Mouse (Mus musculus): ENCODE measurements around the gene Wnk4. TPM values are rescaled to one million over a fixed set of nuclear protein-coding genes. Genes with fewer than 3 reads are reported as not detected.
A peak's percentile ranks its signal among the peaks of the same experiment; 100 is the strongest.

Gene Wnk4
- polyA plus RNA-seq, 1 experiment from 2014 or later: 4.1 TPM

DNA sequence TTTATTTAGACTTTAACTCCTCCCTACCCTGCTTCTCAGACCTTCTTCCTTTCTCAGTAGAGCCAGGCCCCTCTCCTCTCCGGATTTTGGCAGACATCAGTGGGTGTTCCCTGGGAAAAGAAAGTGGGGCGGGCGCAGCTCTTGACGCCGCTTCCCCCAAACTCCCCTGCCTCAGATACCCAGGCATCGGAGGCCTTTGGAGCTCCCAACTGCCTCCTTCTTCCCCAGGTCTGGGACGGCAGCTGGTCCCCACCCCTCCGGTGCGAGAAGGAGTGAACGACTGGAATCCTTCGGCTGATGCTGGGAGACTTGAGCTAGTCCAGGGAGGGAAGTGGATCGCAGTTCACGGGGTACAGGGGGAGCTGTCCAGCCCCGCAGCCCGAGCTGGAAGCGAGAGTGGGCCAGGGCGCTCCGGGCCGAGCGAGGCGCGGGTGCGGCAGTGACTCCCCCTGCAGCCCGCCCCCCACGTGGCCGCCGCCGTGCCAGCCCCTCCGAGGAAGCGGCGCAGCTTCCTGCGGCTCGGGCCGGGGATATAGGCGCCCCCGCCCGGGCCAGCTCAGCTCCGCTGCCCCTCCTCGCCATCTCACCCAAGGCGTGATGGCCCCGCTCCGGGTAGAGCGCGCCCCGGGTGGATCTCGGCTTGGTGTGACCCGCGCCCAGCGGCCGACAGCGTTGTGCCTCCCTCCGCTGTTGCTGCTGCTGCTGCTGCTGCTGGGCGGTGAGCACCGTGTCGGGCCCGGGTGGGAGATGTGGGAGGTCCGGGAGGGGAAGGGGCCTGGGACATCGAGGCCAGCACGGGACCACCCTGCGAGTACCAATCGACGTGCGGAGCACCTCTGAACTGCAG, 14.3 kb upstream of the Wnk4 start, which contains the start of gene Ramp2:
Gene Ramp2, plus strand, starts transcription at position 174 of the 847 bp plus-strand sequence.
- WGBS: 1% methylated on average over 63 of the region's 63 CpGs
- ATAC-seq (replicated peaks; ENCODE audit: insufficient number of reproducible peaks, insufficient read depth, low FRiP score, low read depth): peak; percentile 75
- peak within 1 kb of the TSS; percentile 91 for H3K27ac ChIP-seq

DNA sequence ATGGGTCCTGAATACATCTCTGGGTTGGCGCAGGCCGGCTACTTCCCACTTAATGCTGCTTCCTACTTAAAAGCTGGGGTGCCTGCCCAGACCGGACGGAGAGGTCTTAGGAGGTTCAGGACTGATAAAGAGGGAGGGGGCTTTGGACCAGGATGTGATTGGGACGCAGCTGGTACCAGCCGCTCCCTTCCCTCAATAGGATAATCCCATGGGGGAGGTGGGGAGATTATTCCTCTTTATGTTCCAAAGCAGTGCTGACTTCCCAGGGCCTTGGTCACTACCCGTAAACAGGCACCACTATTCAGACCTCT, 13.7 kb upstream of the Wnk4 start:
- no peaks in the 10 kb centered on the region for H3K9me3 ChIP-seq (replicated peaks)
- WGBS: 9% methylated on average over 7 of the region's 7 CpGs
- H3K4me2 ChIP-seq: peak overlapping the region; percentile 96
- H3K36me3 ChIP-seq: no peaks in the 10 kb centered on the region
- ATAC-seq (replicated peaks; ENCODE audit: insufficient number of reproducible peaks, insufficient read depth, low FRiP score, low read depth): no peak; the same call in 1 of the 2 replicates
- peaks cover 42% of the 10 kb centered on the region for H3K27me3 ChIP-seq
- H3K27ac ChIP-seq: peak overlapping the region; percentile 91
- peak overlapping the region; percentile 81 for H3K9ac ChIP-seq
- peak overlapping the region; percentile 76 for H3K4me3 ChIP-seq
- H3K4me1 ChIP-seq (replicated peaks): peaks cover 17% of the 10 kb centered on the region

More for the DNA sequence above, 14.3 kb upstream of the Wnk4 start, which contains the start of gene Ramp2:
- H3K9me3 ChIP-seq (replicated peaks): no peaks in the 10 kb centered on the region
- peak within 1 kb of the TSS; percentile 81 for H3K9ac ChIP-seq
- H3K4me2 ChIP-seq: peak within 1 kb of the TSS; percentile 96
- peaks cover 17% of the 10 kb centered on the region for H3K4me1 ChIP-seq (replicated peaks)
- peak within 1 kb of the TSS; percentile 76 for H3K4me3 ChIP-seq
- no peaks in the 10 kb centered on the region for H3K36me3 ChIP-seq
- peaks cover 42% of the 10 kb centered on the region for H3K27me3 ChIP-seq

GRCm38 (mm10) chr11:101247521-101248030, 12.8 kb upstream of the Wnk4 start:
- Histone ChIP-seq H3K9ac (peak overlapping the region; percentile 81), H3K9me3 (replicated peaks) (no peaks in the 10 kb centered on the region), H3K36me3 (no peaks in the 10 kb centered on the region), H3K4me2 (peak overlapping the region; percentile 96), H3K4me3 (peak overlapping the region; percentile 76), H3K4me1 (replicated peaks) (peaks cover 20% of the 10 kb centered on the region), H3K27me3 (peaks cover 42% of the 10 kb centered on the region), H3K27ac (peak overlapping the region; percentile 91)
- no peak for ATAC-seq (replicated peaks; ENCODE audit: insufficient number of reproducible peaks, insufficient read depth, low FRiP score, low read depth)
- WGBS: 73% methylated on average over 6 of the region's 6 CpGs

DNA sequence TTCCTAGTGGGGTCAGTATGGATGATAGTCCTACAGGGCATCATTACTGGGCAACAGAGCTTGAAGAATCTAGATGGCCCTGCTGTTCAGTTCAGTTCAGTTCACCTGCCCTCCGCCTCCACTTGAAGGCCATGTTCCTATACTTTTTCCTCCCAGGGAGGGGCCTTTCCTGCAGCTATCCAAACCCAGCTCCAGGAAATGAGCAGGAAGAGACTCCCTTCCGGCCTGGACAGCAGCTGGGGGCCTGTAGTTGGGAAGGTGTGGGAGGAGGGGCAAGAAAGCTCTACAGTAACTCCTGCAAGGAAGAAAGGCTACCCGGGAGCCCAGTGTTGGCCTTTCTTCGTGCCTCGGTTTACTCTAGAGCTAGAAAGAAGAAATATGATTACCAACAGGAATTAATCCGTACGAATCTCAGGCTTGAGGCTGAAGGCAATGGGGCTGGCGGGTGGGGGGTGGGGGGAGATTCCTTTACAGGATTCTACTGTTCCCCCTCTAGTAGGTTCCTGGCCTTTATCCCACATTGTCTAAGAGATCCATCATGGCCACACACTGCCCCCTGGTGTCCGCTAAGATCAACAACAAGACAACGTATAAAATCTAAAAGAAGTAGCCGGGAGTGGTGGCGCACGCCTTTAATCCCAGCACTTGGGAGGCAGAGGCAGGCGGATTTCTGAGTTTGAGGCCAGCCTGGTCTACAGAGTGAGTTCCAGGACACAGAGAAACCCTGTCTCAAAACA, 11.9 kb upstream of the Wnk4 start:
- ATAC-seq (replicated peaks; ENCODE audit: insufficient number of reproducible peaks, insufficient read depth, low FRiP score, low read depth): peak; percentile 55; the same call in 1 of the 2 replicates
- H3K36me3 ChIP-seq: no peaks in the 10 kb centered on the region
- H3K9ac ChIP-seq: peak overlapping the region; percentile 4; the same call in 1 of the 2 replicates
- peak overlapping the region; percentile 76 for H3K4me3 ChIP-seq
- peaks cover 42% of the 10 kb centered on the region for H3K27me3 ChIP-seq
- WGBS: 27% methylated on average over 14 of the region's 14 CpGs
- H3K9me3 ChIP-seq (replicated peaks): no peaks in the 10 kb centered on the region
- peak overlapping the region; percentile 91 for H3K27ac ChIP-seq
- H3K4me1 ChIP-seq (replicated peaks): peaks cover 25% of the 10 kb centered on the region
- H3K4me2 ChIP-seq: peak overlapping the region; percentile 96

DNA sequence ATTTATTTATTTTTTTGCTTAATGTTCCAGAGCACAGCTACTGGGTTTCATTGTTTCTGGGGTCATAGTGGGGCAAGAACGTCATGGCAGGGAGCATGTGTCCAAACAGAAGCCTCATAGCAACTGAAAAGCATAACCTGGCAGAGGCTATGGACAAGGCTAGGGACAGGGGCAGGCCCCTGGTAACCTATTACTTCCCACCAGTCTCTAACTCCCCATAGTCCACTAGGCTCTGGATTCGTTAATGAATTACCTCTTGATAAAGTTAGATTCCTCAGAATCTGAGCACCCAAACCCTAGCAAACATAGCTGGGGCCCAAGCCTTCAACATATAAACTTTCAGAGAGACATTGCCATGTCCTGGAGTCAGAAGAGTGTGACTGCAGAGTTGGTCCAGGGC, 9.3 kb upstream of the Wnk4 start:
- peaks cover 22% of the 10 kb centered on the region for H3K27me3 ChIP-seq
- H3K27ac ChIP-seq: no peak overlapping the region
- ATAC-seq (replicated peaks; ENCODE audit: insufficient number of reproducible peaks, insufficient read depth, low FRiP score, low read depth): no peak
- peaks cover 28% of the 10 kb centered on the region for H3K4me1 ChIP-seq (replicated peaks)
- no peak overlapping the region for H3K4me2 ChIP-seq
- H3K9me3 ChIP-seq (replicated peaks): no peaks in the 10 kb centered on the region
- H3K36me3 ChIP-seq: no peaks in the 10 kb centered on the region
- no peak overlapping the region for H3K9ac ChIP-seq
- 69% methylated on average over 2 of the region's 2 CpGs for WGBS
- H3K4me3 ChIP-seq: no peak overlapping the region

GRCm38 (mm10) chr11:101252941-101253340, 7.4 kb upstream of the Wnk4 start:
- Histone ChIP-seq H3K27me3 (peaks cover 3% of the 10 kb centered on the region), H3K4me3 (peak overlapping the region; percentile 74), H3K4me2 (peak overlapping the region; percentile 87), H3K9ac (peak overlapping the region; percentile 82), H3K4me1 (replicated peaks) (peaks cover 30% of the 10 kb centered on the region), H3K36me3 (0 out of 2 replicates have a peak, but pooled peaks cover 1% of the 10 kb centered on the region), H3K9me3 (replicated peaks) (no peaks in the 10 kb centered on the region), H3K27ac (peak overlapping the region; percentile 91)
- ATAC-seq (replicated peaks; ENCODE audit: insufficient number of reproducible peaks, insufficient read depth, low FRiP score, low read depth): no peak
- WGBS: 8% methylated on average over 7 of the region's 7 CpGs

DNA sequence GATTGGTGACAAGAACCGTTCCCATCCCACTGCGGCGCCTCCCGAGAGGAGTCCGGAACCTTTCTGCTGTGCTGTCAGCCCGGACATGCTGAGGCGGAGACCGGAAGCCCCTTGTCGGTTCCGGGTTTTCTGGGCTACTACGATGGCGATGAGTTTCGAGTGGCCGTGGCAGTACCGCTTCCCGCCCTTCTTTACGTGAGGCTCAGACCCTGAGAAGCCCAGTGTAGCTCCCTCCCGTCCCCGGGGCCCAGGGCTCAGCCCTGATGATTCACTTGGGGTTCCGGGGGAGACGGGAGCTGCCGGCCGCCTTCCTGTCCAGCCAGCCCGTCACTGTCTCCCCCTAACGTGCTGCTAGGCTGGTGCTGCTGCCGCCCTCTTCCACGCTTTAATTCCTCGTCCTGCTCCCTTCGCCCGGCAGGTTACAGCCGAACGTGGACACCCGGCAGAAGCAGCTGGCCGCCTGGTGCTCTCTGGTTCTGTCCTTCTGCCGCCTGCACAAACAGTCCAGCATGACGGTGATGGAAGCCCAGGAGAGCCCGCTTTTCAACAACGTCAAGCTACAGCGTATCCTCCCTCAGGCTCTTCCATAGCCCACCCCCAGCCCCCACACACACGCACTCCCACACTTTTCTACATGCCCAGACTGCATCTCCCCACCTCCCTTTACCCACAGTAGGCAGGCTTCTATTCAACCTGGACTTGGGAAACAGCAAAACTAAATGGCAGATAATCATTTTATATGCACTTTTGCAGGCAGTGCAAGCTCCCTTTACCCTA, 6.6 kb upstream of the Wnk4 start, which contains the start of gene Vps25:
Gene Vps25, plus strand, starts transcription at position 95 of the 777 bp plus-strand sequence.
- Histone ChIP-seq H3K27ac (peak within 1 kb of the TSS; percentile 91), H3K9me3 (replicated peaks) (no peaks in the 10 kb centered on the region), H3K27me3 (no peaks in the 10 kb centered on the region), H3K9ac (peak within 1 kb of the TSS; percentile 82), H3K4me1 (replicated peaks) (peaks cover 38% of the 10 kb centered on the region), H3K36me3 (0 out of 2 replicates have a peak, but pooled peaks cover 4% of the 10 kb centered on the region), H3K4me3 (peak within 1 kb of the TSS; percentile 74), H3K4me2 (peak within 1 kb of the TSS; percentile 87)
- under 1% methylated on average over 40 of the region's 40 CpGs for WGBS
- peak; percentile 71 for ATAC-seq (replicated peaks; ENCODE audit: insufficient number of reproducible peaks, insufficient read depth, low FRiP score, low read depth)

- H3K4me1 ChIP-seq (replicated peaks): peaks cover 60% of the 10 kb centered on the region
- WGBS: 51% methylated on average over 13 of the region's 13 CpGs
- no peak overlapping the region for H3K4me3 ChIP-seq
- no peaks in the 10 kb centered on the region for H3K9me3 ChIP-seq (replicated peaks)
- no peaks in the 10 kb centered on the region for H3K27me3 ChIP-seq
- no peak overlapping the region; the same call in 1 of the 2 replicates for H3K4me2 ChIP-seq
- no peak overlapping the region for H3K9ac ChIP-seq
- no peak for ATAC-seq (replicated peaks; ENCODE audit: insufficient number of reproducible peaks, insufficient read depth, low FRiP score, low read depth)
- 0 out of 2 replicates have a peak, but pooled peaks cover 4% of the 10 kb centered on the region for H3K36me3 ChIP-seq
- H3K27ac ChIP-seq: peak overlapping the region; percentile 77
Observed at GRCm38 (mm10) chr11:101255826-101256775, 4.3 kb upstream of the Wnk4 start.

- H3K4me1 ChIP-seq (replicated peaks): peaks cover 74% of the 10 kb centered on the region
- peak overlapping the region; percentile 97 for H3K4me2 ChIP-seq
- peaks cover 25% of the 10 kb centered on the region for H3K27me3 ChIP-seq
- WGBS: 13% methylated on average over 6 of the region's 6 CpGs
- H3K36me3 ChIP-seq: 0 out of 2 replicates have a peak, but pooled peaks cover 4% of the 10 kb centered on the region
- no peaks in the 10 kb centered on the region for H3K9me3 ChIP-seq (replicated peaks)
- H3K4me3 ChIP-seq: peak overlapping the region; percentile 65; the same call in 1 of the 2 replicates
- H3K27ac ChIP-seq: peak overlapping the region; percentile 82
- H3K9ac ChIP-seq: 0 out of 2 replicates have a peak overlapping the region, but pooled peaks have one; percentile 22
- ATAC-seq (replicated peaks; ENCODE audit: insufficient number of reproducible peaks, insufficient read depth, low FRiP score, low read depth): peak; percentile 36; the same call in 1 of the 2 replicates
Observed at GRCm38 (mm10) chr11:101259261-101259712, 1.1 kb upstream of the Wnk4 start.
